Mouse (Mus musculus) cerebellum, adult 11 months (tissue): ENCODE data around the gene Gse1.
A peak's percentile ranks its signal among the peaks of the same experiment; 100 is the strongest.

ENCODE experiments used
- DNase-seq: peaks from one replicate; pipeline ENCODE4 v3.0.0; 2022

Gene Gse1

GRCm38 (mm10) chr8:120607885-120608284 lies 379.6 kb downstream of the Gse1 start:
- peak; percentile 68 for DNase-seq

DNA sequence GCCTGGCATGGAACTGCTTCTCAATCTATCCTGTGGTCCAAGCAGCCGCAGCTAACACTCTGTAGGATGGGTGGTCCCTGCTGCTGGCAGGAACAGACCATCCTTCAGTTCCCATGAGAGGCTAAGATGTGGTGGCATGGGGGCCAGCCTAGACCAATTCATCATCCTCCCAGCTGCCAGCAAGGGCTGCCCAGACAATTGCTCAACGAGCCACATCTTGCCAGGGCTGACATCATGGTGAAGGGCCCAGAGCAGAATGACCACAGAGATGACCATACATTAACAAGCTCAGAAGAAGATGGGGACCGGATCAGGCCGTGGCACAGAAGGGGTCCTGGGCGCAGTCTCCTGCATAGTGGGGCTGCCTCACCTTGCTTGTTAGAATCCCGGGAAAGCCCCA lies 382.6 kb downstream of the Gse1 start:
- no peak for DNase-seq

DNA sequence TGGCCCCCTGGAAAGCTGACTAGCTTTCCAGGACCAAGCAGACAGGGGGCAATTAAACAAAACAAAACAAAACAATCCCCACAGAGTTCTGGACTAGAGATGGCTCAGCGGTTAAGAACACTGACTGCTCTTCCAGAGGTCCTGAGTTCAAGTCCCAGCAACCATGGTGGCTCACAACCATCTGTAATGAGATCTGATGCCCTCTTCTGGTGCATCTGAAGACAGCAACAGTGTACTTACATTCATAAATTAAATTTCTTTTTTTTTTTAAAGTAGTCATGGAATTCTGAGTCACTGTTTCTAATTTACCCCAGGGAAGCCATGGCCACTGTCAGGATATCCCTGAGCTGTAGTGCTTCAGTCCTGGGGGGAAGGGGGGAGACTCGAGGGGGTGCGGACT lies 386.2 kb downstream of the Gse1 start:
- DNase-seq = no peak

- no peak for DNase-seq
Measured at GRCm38 (mm10) chr8:120616663-120617626, 388.7 kb downstream of the Gse1 start.

GRCm38 (mm10) chr8:120618110-120618509 lies 389.9 kb downstream of the Gse1 start:
- DNase-seq = peak; percentile 54

DNA sequence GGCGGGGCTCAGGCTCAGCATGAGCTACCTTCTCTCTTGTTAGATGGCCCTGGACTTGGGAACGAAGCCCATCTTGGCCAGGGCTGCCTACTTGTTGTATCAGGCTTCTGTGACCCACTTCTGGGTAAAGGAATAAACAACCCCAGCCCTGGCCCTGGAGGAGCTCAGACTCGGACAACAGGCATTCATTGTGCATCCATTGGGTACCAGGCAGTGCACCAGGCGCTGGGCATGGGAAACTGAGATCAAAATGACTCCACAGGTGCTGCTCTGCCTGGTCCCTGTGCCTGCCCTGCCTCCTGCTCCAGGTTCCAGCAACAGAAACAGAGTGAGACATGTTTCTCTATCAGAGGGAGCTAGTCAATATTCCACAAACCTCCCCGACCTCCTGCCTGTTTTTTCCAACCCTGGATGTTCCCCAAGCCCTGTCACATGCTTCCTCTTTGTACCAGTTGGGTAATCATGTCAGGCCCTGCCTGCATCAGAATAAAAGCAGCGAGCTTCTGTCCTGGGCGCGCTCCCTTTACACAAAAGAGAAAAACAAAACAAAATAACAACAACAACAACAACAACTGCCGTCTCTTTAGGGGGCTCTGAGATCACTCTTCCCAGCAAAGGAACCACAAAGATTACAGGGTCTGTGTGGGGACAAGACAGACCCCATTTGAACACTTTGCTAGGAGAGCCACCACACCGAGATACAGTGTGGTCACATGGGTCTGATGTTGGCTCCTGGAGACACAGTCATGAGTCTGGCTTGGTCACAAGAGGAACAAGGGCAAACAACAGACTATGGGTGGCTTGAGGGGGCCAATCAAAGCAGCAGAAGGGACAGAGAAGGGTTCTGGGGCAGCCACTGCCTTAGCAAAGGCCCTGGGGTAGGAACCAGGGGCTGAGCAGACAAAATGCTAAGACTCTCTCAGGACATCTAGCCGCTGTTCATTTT lies 391.3 kb downstream of the Gse1 start:
- DNase-seq = no peak

DNA sequence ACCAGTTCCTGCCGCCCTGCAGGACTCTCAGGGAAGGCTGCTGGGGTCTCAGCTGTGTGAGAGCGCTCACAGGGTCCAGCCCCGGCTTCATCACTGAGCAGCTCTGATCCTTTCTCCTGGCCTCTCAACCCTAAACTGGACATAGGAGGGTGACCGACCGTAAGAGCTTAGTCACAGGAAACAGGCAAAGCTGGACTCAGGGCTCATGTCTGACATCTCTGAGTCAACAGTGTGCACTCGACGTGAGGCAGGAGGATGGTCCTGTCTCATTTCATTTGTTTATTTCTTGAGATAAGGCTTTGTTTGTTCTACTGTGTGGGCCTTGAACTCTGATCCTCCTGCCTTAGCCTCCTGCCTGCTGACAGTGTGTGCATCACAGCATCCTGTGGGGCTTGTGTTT lies 392.2 kb downstream of the Gse1 start:
- DNase-seq = no peak

DNA sequence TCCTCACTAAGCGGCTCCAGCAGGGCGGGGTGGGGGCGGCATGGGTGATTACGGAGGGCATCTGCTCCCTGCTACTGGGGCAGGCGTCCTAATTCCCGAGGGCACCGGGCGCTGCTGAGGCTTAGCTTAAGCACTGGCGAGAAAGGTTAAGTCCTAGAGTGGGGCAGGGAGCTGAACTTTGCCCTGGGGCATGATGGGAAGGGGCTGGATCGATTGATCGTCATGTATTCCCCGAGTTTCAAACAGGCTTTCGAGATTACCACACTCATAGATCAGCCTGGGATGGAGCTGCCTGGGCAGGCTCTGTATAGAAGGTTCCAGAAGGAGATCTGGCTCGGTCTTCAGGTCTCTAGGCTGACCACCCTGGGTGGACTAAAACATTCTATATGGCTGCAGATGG lies 393.9 kb downstream of the Gse1 start:
- no peak for DNase-seq

GRCm38 (mm10) chr8:120623608-120624007 lies 395.4 kb downstream of the Gse1 start:
- no peak for DNase-seq

DNA sequence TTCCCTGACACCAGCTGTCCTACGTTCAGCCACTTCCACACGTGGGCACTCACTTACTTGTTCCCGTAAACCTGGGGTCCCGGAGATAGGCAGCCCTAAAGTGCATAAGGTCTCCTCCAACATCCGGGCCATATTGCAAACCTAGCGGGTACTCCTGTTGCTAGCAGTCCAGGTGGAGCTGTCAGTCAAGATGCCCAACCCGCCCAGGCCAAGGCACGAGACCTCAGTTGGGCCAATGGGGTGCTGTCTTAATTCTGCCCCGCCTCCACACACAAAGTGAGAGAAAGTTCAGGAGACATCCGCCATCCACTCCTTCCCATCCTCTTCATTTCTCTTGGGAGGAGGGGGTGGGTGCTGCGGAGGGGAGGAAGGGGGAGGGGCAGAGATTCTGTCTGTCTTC lies 398.2 kb downstream of the Gse1 start:
- DNase-seq = no peak

GRCm38 (mm10) chr8:120627298-120627697 lies 399.0 kb downstream of the Gse1 start:
- DNase-seq = peak; percentile 58

DNA sequence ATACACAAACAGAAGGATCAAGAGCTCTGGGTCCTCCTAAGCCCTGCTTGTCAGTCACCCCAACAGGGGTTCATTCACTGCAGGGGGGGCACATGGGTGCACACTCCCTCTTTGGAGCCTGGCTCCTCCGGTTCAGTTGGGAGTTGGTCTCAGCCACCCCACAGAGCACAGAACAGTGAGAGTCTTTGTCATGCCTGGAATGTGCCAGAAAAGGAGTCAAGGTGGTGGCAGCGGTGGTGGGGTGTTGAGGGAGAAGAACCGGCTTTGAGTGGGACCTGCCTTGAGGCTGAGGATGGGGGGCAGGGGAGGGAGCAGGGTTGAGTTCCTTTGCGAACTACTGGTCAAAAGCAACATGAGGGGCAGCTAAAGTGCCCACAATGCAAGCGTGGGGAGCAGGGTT lies 401.8 kb downstream of the Gse1 start:
- no peak for DNase-seq

DNA sequence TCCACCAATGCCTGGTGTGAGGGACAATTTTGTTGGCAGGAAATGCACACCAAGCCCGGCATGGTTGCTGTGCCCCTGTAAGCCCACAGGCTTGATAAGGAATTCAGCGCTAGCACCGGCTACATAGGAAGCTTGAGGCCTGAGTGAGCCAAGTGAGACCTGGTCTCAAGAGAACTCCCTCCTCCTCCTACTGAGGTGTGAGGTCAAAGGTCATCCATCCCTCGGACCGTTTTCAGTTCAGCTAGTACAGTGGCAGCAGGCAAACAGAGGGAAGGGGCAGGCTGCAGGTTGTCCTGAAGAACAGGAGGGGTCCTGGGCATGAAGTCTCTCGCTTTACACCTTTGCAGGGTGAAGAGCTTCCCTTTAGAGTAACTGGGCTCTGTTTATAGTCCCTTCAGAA lies 402.6 kb downstream of the Gse1 start:
- DNase-seq = no peak
